Mouse (Mus musculus) embryonic fibroblast, embryonic 13.5 days (primary cell): Measurements from ENCODE around the gene Cfap43.

Source experiments
- CTCF ChIP-seq: IDR thresholded peaks from 2 replicates; pipeline ENCODE4 v1.5.1; 2011; ENCODE audit warnings: mild to moderate bottlenecking, control low read depth, low read length, moderate library complexity, borderline replicate concordance; ENCODE audit not compliant: insufficient read depth
- POLR2A ChIP-seq: IDR thresholded peaks from 2 replicates; pipeline ENCODE4 v1.6.1; 2011; ENCODE audit warnings: low read depth, mild to moderate bottlenecking, control low read depth, low read length, moderate library complexity

GRCm38 (mm10) chr19:47884296-47885085, 34.6 kb downstream of the Cfap43 start:
- TF ChIP-seq POLR2A, result no peak
- no peak for TF ChIP-seq CTCF
